Mouse (Mus musculus) spleen, adult 2 months (tissue): ENCODE measurements around the gene Itpripl2. TPM values are rescaled to one million over a fixed set of nuclear protein-coding genes. Genes with fewer than 3 reads are reported as not detected.

Experiments used
- DNase-seq, 2 experiments: peaks; one replicate each; pipeline versions ENCODE4 v3.0.0 to v3.0.0-alpha.2; 2012 to 2021; ENCODE audit warnings: low spot score in 2 of 2, low read depth in 1 of 2
- H3K27ac ChIP-seq: fragments of 200-500 bp; 2 replicates; pipeline ENCODE4 v1.5.1; 2012; ENCODE audit warnings: low read length, inconsistent platforms; ENCODE audit not compliant: insufficient read depth
- H3K27me3 ChIP-seq: fragments of 200-500 bp; 2 replicates; pipeline ENCODE4 v1.6.1; 2012; ENCODE audit warnings: mild to moderate bottlenecking, moderate library complexity, low read length, inconsistent platforms; ENCODE audit not compliant: control insufficient read depth, insufficient read depth
- H3K36me3 ChIP-seq: fragments of 200-500 bp; 2 replicates; pipeline ENCODE4 v1.6.1; 2012; ENCODE audit warnings: mild to moderate bottlenecking, low read length, inconsistent platforms; ENCODE audit not compliant: control insufficient read depth, insufficient read depth
- H3K4me1 ChIP-seq: fragments of 200-500 bp; 2 replicates; pipeline ENCODE4 v1.6.1; 2011; ENCODE audit warnings: inconsistent platforms; ENCODE audit not compliant: control insufficient read depth, insufficient read depth, insufficient read length
- H3K4me3 ChIP-seq: fragments of 200-500 bp; 2 replicates; pipeline ENCODE4 v1.5.1; 2011; ENCODE audit warnings: mild to moderate bottlenecking, inconsistent platforms; ENCODE audit not compliant: insufficient read depth, insufficient read length; ENCODE audit errors: extremely low read depth
- CTCF ChIP-seq: fragments of 200-500 bp; IDR thresholded peaks from 2 replicates; pipeline ENCODE4 v1.5.1; 2011; ENCODE audit warnings: mild to moderate bottlenecking, inconsistent platforms; ENCODE audit not compliant: insufficient read depth, insufficient read length, insufficient replicate concordance; ENCODE audit errors: extremely low read depth
- POLR2A ChIP-seq: fragments of 200-500 bp; IDR thresholded peaks from 2 replicates; pipeline ENCODE4 v1.6.1; 2011; ENCODE audit warnings: low read depth, low read length, inconsistent platforms
- WGBS: fragments of 180-500 bp; shearing (Covaris S2); methylation state at CpG from one replicate; pipeline ENCODE4 v1.1.7; 2018; 5-methylcytosine and 5-hydroxymethylcytosine counted together
- polyA plus RNA-seq: library from polyadenylated mRNA; depleted of rRNA; stranded (reverse); fragments of >200 nt; gene quantifications from 2 replicates; pipeline ENCODE4 v1.2.3, GENCODE M21; 2012

Itpripl2 gene
- polyA plus RNA-seq, 1 experiment: 7.6 TPM

GRCm38 (mm10) chr7:118522077-118522476 lies 30.3 kb upstream of the Itpripl2 start:
- no peaks in the 10 kb centered on the region; the same call in 1 of the 2 replicates for H3K36me3 ChIP-seq
- H3K27ac ChIP-seq: no peak overlapping the region
- H3K27me3 ChIP-seq: no peaks in the 10 kb centered on the region
- 42% methylated on average over 5 of the region's 5 CpGs for WGBS
- no peaks in the 10 kb centered on the region; the same call in 1 of the 2 replicates for H3K4me1 ChIP-seq
- no peak for DNase-seq
- no peak for TF ChIP-seq CTCF
- no peak for TF ChIP-seq POLR2A
- H3K4me3 ChIP-seq: no peak overlapping the region

GRCm38 (mm10) chr7:118519661-118520060 lies 27.9 kb upstream of the Itpripl2 start:
- Histone ChIP-seq H3K27ac (no peak overlapping the region), H3K4me1 (no peaks in the 10 kb centered on the region), H3K36me3 (no peaks in the 10 kb centered on the region), H3K4me3 (no peak overlapping the region), H3K27me3 (no peaks in the 10 kb centered on the region)
- DNase-seq: no peak
- TF ChIP-seq CTCF: no peak
- TF ChIP-seq POLR2A: no peak
- WGBS: 87% methylated on average over 8 of the region's 8 CpGs

GRCm38 (mm10) chr7:118518687-118519086 lies 26.9 kb upstream of the Itpripl2 start:
- Histone ChIP-seq H3K27ac (no peak overlapping the region), H3K36me3 (no peaks in the 10 kb centered on the region), H3K4me1 (no peaks in the 10 kb centered on the region), H3K27me3 (no peaks in the 10 kb centered on the region), H3K4me3 (no peak overlapping the region)
- WGBS: 3% methylated on average over 18 of the region's 18 CpGs
- DNase-seq: peak; percentile 25 to 64
- TF ChIP-seq POLR2A: no peak
- peak; percentile 92 for TF ChIP-seq CTCF

- Histone ChIP-seq H3K27ac (no peak overlapping the region), H3K4me3 (no peak overlapping the region), H3K36me3 (no peaks in the 10 kb centered on the region), H3K27me3 (no peaks in the 10 kb centered on the region), H3K4me1 (no peaks in the 10 kb centered on the region)
- no peak for DNase-seq
- WGBS: 72% methylated on average over 2 of the region's 2 CpGs
- no peak for TF ChIP-seq POLR2A
- no peak for TF ChIP-seq CTCF
Observed at GRCm38 (mm10) chr7:118517819-118518218, 26.0 kb upstream of the Itpripl2 start.

- 83% methylated on average over 7 of the region's 7 CpGs for WGBS
- H3K27ac ChIP-seq: no peak overlapping the region
- no peaks in the 10 kb centered on the region for H3K4me1 ChIP-seq
- DNase-seq: no peak
- no peaks in the 10 kb centered on the region for H3K36me3 ChIP-seq
- H3K4me3 ChIP-seq: no peak overlapping the region
- TF ChIP-seq POLR2A: no peak
- TF ChIP-seq CTCF: no peak
- no peaks in the 10 kb centered on the region for H3K27me3 ChIP-seq
Observed at GRCm38 (mm10) chr7:118508556-118508955, 16.8 kb upstream of the Itpripl2 start.

GRCm38 (mm10) chr7:118503844-118504243 lies 12.1 kb upstream of the Itpripl2 start:
- no peaks in the 10 kb centered on the region for H3K36me3 ChIP-seq
- TF ChIP-seq POLR2A: no peak
- no peak for TF ChIP-seq CTCF
- H3K4me3 ChIP-seq: no peak overlapping the region
- H3K27ac ChIP-seq: no peak overlapping the region
- WGBS: 85% methylated on average over 4 of the region's 4 CpGs
- no peak for DNase-seq
- no peaks in the 10 kb centered on the region for H3K27me3 ChIP-seq
- no peaks in the 10 kb centered on the region for H3K4me1 ChIP-seq

- TF ChIP-seq POLR2A: no peak
- TF ChIP-seq CTCF: no peak
- 90% methylated on average over 8 of the region's 8 CpGs for WGBS
- DNase-seq: no peak
- Histone ChIP-seq H3K27me3 (no peaks in the 10 kb centered on the region), H3K4me1 (no peaks in the 10 kb centered on the region), H3K36me3 (no peaks in the 10 kb centered on the region), H3K27ac (no peak overlapping the region), H3K4me3 (no peak overlapping the region)
Observed at GRCm38 (mm10) chr7:118502333-118502732, 10.6 kb upstream of the Itpripl2 start.
